Mouse (Mus musculus): Measurements from ENCODE around the gene Spata18. TPM values are rescaled to one million over a fixed set of nuclear protein-coding genes. Genes with fewer than 3 reads are reported as not detected.

Gene Spata18
- polyA plus RNA-seq, 2 experiments: not detected

DNA sequence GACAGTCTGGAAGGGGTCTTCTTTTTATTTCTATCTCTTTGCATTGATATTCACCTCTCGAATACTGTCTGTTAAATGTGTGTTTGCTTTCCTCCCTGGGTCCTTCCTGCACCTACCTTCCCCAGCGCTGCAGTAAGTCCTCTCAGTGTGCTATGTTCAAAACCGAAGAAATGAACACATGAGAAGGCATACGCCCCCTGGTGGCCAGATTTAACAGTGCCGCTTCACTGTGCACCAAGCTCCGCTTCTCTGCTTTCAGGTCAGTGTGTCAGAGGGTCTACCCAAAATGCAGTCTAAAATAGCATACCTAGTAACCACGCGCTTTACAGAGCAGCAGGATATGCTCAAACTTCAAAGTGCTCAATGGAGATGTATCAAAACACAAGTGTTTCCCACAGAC, 18.0 kb upstream of the Spata18 start:
- DNase-seq (ENCODE audit: low read depth in 3 of 3, low spot score in 3 of 3) (no peak), ATAC-seq (ENCODE audit: insufficient read depth) (no peak)
- Histone ChIP-seq H3K4me1 (replicated peaks; ENCODE audit: control insufficient read depth in 2 of 2, insufficient read depth in 2 of 2, low read length in 1 of 2) (no peaks in the 10 kb centered on the region; a peak in 1 of 4 replicates), H3K9ac (replicated peaks) (no peak overlapping the region), H3K27ac (no peak overlapping the region), H3K4me3 (ENCODE audit: insufficient read depth in 1 of 2, low read depth in 2 of 2, low read length in 2 of 2) (no peak overlapping the region), H3K9me3 (ENCODE audit: control insufficient read depth, low read length) (no peaks in the 10 kb centered on the region), H3K4me2 (ENCODE audit: low read depth) (no peak overlapping the region), H3K36me3 (replicated peaks; ENCODE audit: control insufficient read depth, insufficient read depth, low read depth) (no peaks in the 10 kb centered on the region), H3K27me3 (ENCODE audit: control insufficient read depth, insufficient read depth, low read length) (no peaks in the 10 kb centered on the region)
- no peak for TF ChIP-seq EP300 (IDR thresholded peaks at IDR 0.05; ENCODE audit: low read depth)
- TF ChIP-seq CTCF (IDR thresholded peaks at IDR 0.05; ENCODE audit: low read depth): peak; percentile 86
- 47% methylated on average over 8 of the region's 8 CpGs for WGBS (ENCODE audit: insufficient replicate concordance)

- TF ChIP-seq CTCF (IDR thresholded peaks at IDR 0.05; ENCODE audit: low read depth) (peak; percentile 20; the same call in 1 of the 2 replicates), EP300 (IDR thresholded peaks at IDR 0.05; ENCODE audit: low read depth) (no peak)
- H3K9ac ChIP-seq (replicated peaks): no peak overlapping the region
- no peaks in the 10 kb centered on the region for H3K4me1 ChIP-seq (replicated peaks; ENCODE audit: control insufficient read depth in 2 of 2, insufficient read depth in 2 of 2, low read length in 1 of 2)
- no peak overlapping the region for H3K4me2 ChIP-seq (ENCODE audit: low read depth)
- 37% methylated on average over 8 of the region's 8 CpGs for WGBS (ENCODE audit: insufficient replicate concordance)
- DNase-seq (ENCODE audit: low read depth in 3 of 3, low spot score in 3 of 3) (no peak), ATAC-seq (ENCODE audit: insufficient read depth) (no peak)
- no peaks in the 10 kb centered on the region for H3K27me3 ChIP-seq (ENCODE audit: control insufficient read depth, insufficient read depth, low read length)
- H3K4me3 ChIP-seq (ENCODE audit: insufficient read depth in 1 of 2, low read depth in 2 of 2, low read length in 2 of 2): no peak overlapping the region
- H3K27ac ChIP-seq: no peak overlapping the region
- no peaks in the 10 kb centered on the region for H3K9me3 ChIP-seq (ENCODE audit: control insufficient read depth, low read length)
- no peaks in the 10 kb centered on the region for H3K36me3 ChIP-seq (replicated peaks; ENCODE audit: control insufficient read depth, insufficient read depth, low read depth)
Observed at GRCm38 (mm10) chr5:73637337-73638107, 13.7 kb upstream of the Spata18 start.

GRCm38 (mm10) chr5:73641058-73641457, 10.1 kb upstream of the Spata18 start:
- H3K4me1 ChIP-seq (replicated peaks; ENCODE audit: control insufficient read depth in 2 of 2, insufficient read depth in 2 of 2, low read length in 1 of 2): no peaks in the 10 kb centered on the region
- DNase-seq (ENCODE audit: low read depth in 3 of 3, low spot score in 3 of 3) (no peak), ATAC-seq (ENCODE audit: insufficient read depth) (no peak)
- H3K27ac ChIP-seq: no peak overlapping the region
- no peaks in the 10 kb centered on the region for H3K36me3 ChIP-seq (replicated peaks; ENCODE audit: control insufficient read depth, insufficient read depth, low read depth)
- no peaks in the 10 kb centered on the region for H3K27me3 ChIP-seq (ENCODE audit: control insufficient read depth, insufficient read depth, low read length)
- H3K4me3 ChIP-seq (ENCODE audit: insufficient read depth in 1 of 2, low read depth in 2 of 2, low read length in 2 of 2): no peak overlapping the region
- WGBS (ENCODE audit: insufficient replicate concordance): 42% methylated on average over 3 of the region's 3 CpGs
- TF ChIP-seq CTCF (IDR thresholded peaks at IDR 0.05; ENCODE audit: low read depth) (no peak), EP300 (IDR thresholded peaks at IDR 0.05; ENCODE audit: low read depth) (no peak)
- H3K9me3 ChIP-seq (ENCODE audit: control insufficient read depth, low read length): no peaks in the 10 kb centered on the region
- H3K4me2 ChIP-seq (ENCODE audit: low read depth): no peak overlapping the region
- no peak overlapping the region for H3K9ac ChIP-seq (replicated peaks)

GRCm38 (mm10) chr5:73642091-73642490, 9.1 kb upstream of the Spata18 start:
- Histone ChIP-seq H3K9ac (replicated peaks) (no peak overlapping the region), H3K27ac (no peak overlapping the region), H3K36me3 (replicated peaks; ENCODE audit: control insufficient read depth, insufficient read depth, low read depth) (no peaks in the 10 kb centered on the region), H3K27me3 (ENCODE audit: control insufficient read depth, insufficient read depth, low read length) (peaks cover 5% of the 10 kb centered on the region), H3K4me2 (ENCODE audit: low read depth) (no peak overlapping the region), H3K4me3 (ENCODE audit: insufficient read depth in 1 of 2, low read depth in 2 of 2, low read length in 2 of 2) (no peak overlapping the region), H3K4me1 (replicated peaks; ENCODE audit: control insufficient read depth in 2 of 2, insufficient read depth in 2 of 2, low read length in 1 of 2) (no peaks in the 10 kb centered on the region), H3K9me3 (ENCODE audit: control insufficient read depth, low read length) (no peaks in the 10 kb centered on the region)
- TF ChIP-seq CTCF (IDR thresholded peaks at IDR 0.05; ENCODE audit: low read depth) (peak; percentile 57), EP300 (IDR thresholded peaks at IDR 0.05; ENCODE audit: low read depth) (no peak)
- ATAC-seq (ENCODE audit: insufficient read depth): no peak
- no peak for DNase-seq (ENCODE audit: low read depth in 3 of 3, low spot score in 3 of 3)
- WGBS (ENCODE audit: insufficient replicate concordance): 63% methylated on average over 4 of the region's 4 CpGs

GRCm38 (mm10) chr5:73647261-73647900, 3.8 kb upstream of the Spata18 start, which contains the start of gene Sgcb:
TSS of gene Sgcb (minus strand) at chr5:73647790.
- no peaks in the 10 kb centered on the region for H3K9me3 ChIP-seq (ENCODE audit: control insufficient read depth, low read length)
- 0 out of 2 replicates have a peak within 1 kb of the TSS, but pooled peaks have one; percentile 20 for H3K9ac ChIP-seq (replicated peaks)
- no peak within 1 kb of the TSS for H3K27ac ChIP-seq
- peak; percentile 63; the same call in 1 of the 2 replicates for ATAC-seq (ENCODE audit: insufficient read depth)
- peak within 1 kb of the TSS; percentile 69 for H3K4me2 ChIP-seq (ENCODE audit: low read depth)
- no peak for TF ChIP-seq CTCF (IDR thresholded peaks at IDR 0.05; ENCODE audit: low read depth)
- peak in 1 of 3 experiments; percentile 38 for DNase-seq (ENCODE audit: low read depth in 3 of 3, low spot score in 3 of 3)
- H3K36me3 ChIP-seq (replicated peaks; ENCODE audit: control insufficient read depth, insufficient read depth, low read depth): no peaks in the 10 kb centered on the region
- H3K4me3 ChIP-seq (ENCODE audit: insufficient read depth in 1 of 2, low read depth in 2 of 2, low read length in 2 of 2): peak within 1 kb of the TSS; percentile 66
- under 1% methylated on average over 46 of the region's 62 CpGs for WGBS (ENCODE audit: insufficient replicate concordance)
- H3K4me1 ChIP-seq (replicated peaks; ENCODE audit: control insufficient read depth in 2 of 2, insufficient read depth in 2 of 2, low read length in 1 of 2): peaks cover 0 to 2% of the 10 kb centered on the region in 2 experiments; a peak in 1 of 4 replicates
- peaks cover 58% of the 10 kb centered on the region for H3K27me3 ChIP-seq (ENCODE audit: control insufficient read depth, insufficient read depth, low read length)
